Mouse (Mus musculus): Measurements from ENCODE around the gene Tnrc6b. TPM values are rescaled to one million over a fixed set of nuclear protein-coding genes. Genes with fewer than 3 reads are reported as not detected.

Tnrc6b gene
- total RNA-seq, 2 experiments from 2014 or later: 48.5 to 55.6 TPM

- TF ChIP-seq CTCF (IDR thresholded peaks at IDR 0.05): no peak
- no peak overlapping the region for H3K4me3 ChIP-seq
- intact Hi-C loops (cut with DNase I): loop anchor here (5.0 kb wide), 1 partner anchor 73 kb away; no protein-coding TSS in a partner anchor
- no peak overlapping the region for H3K27ac ChIP-seq
- DNase-seq: no peak
Observed at GRCm38 (mm10) chr15:80780154-80780751, 69.1 kb downstream of the Tnrc6b start.

- TF ChIP-seq CTCF (IDR thresholded peaks at IDR 0.05): no peak
- intact Hi-C loops (cut with DNase I): loop anchor here (5.0 kb wide), 1 partner anchor 74 kb away; no protein-coding TSS in a partner anchor
- DNase-seq: no peak
- Histone ChIP-seq H3K27ac (no peak overlapping the region), H3K4me3 (no peak overlapping the region)
Observed at GRCm38 (mm10) chr15:80781218-80781806, 70.2 kb downstream of the Tnrc6b start.

- peak; percentile 58 for DNase-seq
- TF ChIP-seq CTCF (IDR thresholded peaks at IDR 0.05): peak; percentile 56
- intact Hi-C loops (cut with DNase I): loop anchor here (5.0 kb wide), 1 partner anchor 77 kb away; no protein-coding TSS in a partner anchor
- peak overlapping the region; percentile 53 for H3K4me3 ChIP-seq
- peak overlapping the region; percentile 73 for H3K27ac ChIP-seq
Observed at GRCm38 (mm10) chr15:80784553-80784971, 73.4 kb downstream of the Tnrc6b start.

GRCm38 (mm10) chr15:80785699-80786098 lies 74.6 kb downstream of the Tnrc6b start:
- H3K27ac ChIP-seq: peak overlapping the region; percentile 73
- TF ChIP-seq CTCF (IDR thresholded peaks at IDR 0.05): no peak
- DNase-seq: no peak
- intact Hi-C loops (cut with DNase I): no loop called here
- H3K4me3 ChIP-seq: peak overlapping the region; percentile 53; the same call in 1 of the 2 replicates

GRCm38 (mm10) chr15:80787746-80788145 lies 76.6 kb downstream of the Tnrc6b start:
- intact Hi-C loops (cut with DNase I): no loop called here
- TF ChIP-seq CTCF (IDR thresholded peaks at IDR 0.05): no peak
- Histone ChIP-seq H3K4me3 (no peak overlapping the region), H3K27ac (no peak overlapping the region)
- DNase-seq: no peak

GRCm38 (mm10) chr15:80792556-80792955 lies 81.4 kb downstream of the Tnrc6b start:
- no peak overlapping the region for H3K4me3 ChIP-seq
- no peak for DNase-seq
- TF ChIP-seq CTCF (IDR thresholded peaks at IDR 0.05): no peak
- intact Hi-C loops (cut with DNase I): no loop called here
- H3K27ac ChIP-seq: peak overlapping the region; percentile 8; the same call in 1 of the 2 replicates

GRCm38 (mm10) chr15:80795076-80795475 lies 84.0 kb downstream of the Tnrc6b start:
- intact Hi-C loops (cut with DNase I): no loop called here
- H3K4me3 ChIP-seq: no peak overlapping the region
- H3K27ac ChIP-seq: no peak overlapping the region; the same call in 1 of the 2 replicates
- DNase-seq: no peak
- no peak for TF ChIP-seq CTCF (IDR thresholded peaks at IDR 0.05)

- TF ChIP-seq CTCF (IDR thresholded peaks at IDR 0.05): no peak
- peak overlapping the region; percentile 90 for H3K4me3 ChIP-seq
- H3K27ac ChIP-seq: peak overlapping the region; percentile 94
- DNase-seq: peak; percentile 31
- intact Hi-C loops (cut with DNase I): loop anchor here (2.0 kb wide), 1 partner anchor 87 kb away; the partner anchor contains the start of gene Tnrc6b
Observed at GRCm38 (mm10) chr15:80797757-80798156, 86.6 kb downstream of the Tnrc6b start.

GRCm38 (mm10) chr15:80798367-80799073 lies 87.4 kb downstream of the Tnrc6b start:
- intact Hi-C loops (cut with DNase I): loop anchor here (2.0 kb wide), 1 partner anchor 88 kb away; the partner anchor contains the start of gene Tnrc6b
- TF ChIP-seq CTCF (IDR thresholded peaks at IDR 0.05): peak; percentile 32
- H3K4me3 ChIP-seq: peak overlapping the region; percentile 90
- DNase-seq: peak; percentile 87
- H3K27ac ChIP-seq: peak overlapping the region; percentile 94

- DNase-seq: peak; percentile 48
Observed at GRCm38 (mm10) chr15:80799074-80799633, 88.0 kb downstream of the Tnrc6b start.

GRCm38 (mm10) chr15:80799634-80800137 lies 88.6 kb downstream of the Tnrc6b start:
- intact Hi-C loops (cut with DNase I): loop anchor here (2.0 to 5.0 kb wide), 2 partner anchors 53 to 89 kb away; partner anchors contain the start of gene Tnrc6b
- TF ChIP-seq CTCF (IDR thresholded peaks at IDR 0.05): no peak
- peak overlapping the region; percentile 90 for H3K4me3 ChIP-seq
- peak overlapping the region; percentile 94 for H3K27ac ChIP-seq
- peak; percentile 43 for DNase-seq

More at GRCm38 (mm10) chr15:80799074-80799633, 88.0 kb downstream of the Tnrc6b start:
- TF ChIP-seq CTCF (IDR thresholded peaks at IDR 0.05): no peak
- H3K4me3 ChIP-seq: peak overlapping the region; percentile 90
- peak overlapping the region; percentile 94 for H3K27ac ChIP-seq
- intact Hi-C loops (cut with DNase I): loop anchor here (2.0 kb wide), 1 partner anchor 88 kb away; the partner anchor contains the start of gene Tnrc6b

- intact Hi-C loops (cut with DNase I): loop anchor here (5.0 kb wide), 1 partner anchor 52 kb away; no protein-coding TSS in a partner anchor
- H3K27ac ChIP-seq: peak overlapping the region; percentile 94
- DNase-seq: no peak
Observed at GRCm38 (mm10) chr15:80800201-80800600, 89.1 kb downstream of the Tnrc6b start.

More at GRCm38 (mm10) chr15:80800201-80800600, 89.1 kb downstream of the Tnrc6b start:
- TF ChIP-seq CTCF (IDR thresholded peaks at IDR 0.05): no peak
- peak overlapping the region; percentile 90 for H3K4me3 ChIP-seq
